Mouse (Mus musculus) Patski (cell line): ENCODE measurements around the gene Stx16. TPM values are rescaled to one million over a fixed set of nuclear protein-coding genes. Genes with fewer than 3 reads are reported as not detected.

ENCODE experiments used
- ATAC-seq: fragments of 100-300 bp; one replicate; pipeline ENCODE4 v1.8.0; 2021
- CTCF ChIA-PET: fragments of 350-600 bp; sonication (Branson Sonifier 250); formaldehyde crosslinking; loops from one replicate; lab custom pipeline; 2022; ENCODE audit warnings: inconsistent platforms; lab: Charles Lee
- POLR2A ChIA-PET: fragments of 350-600 bp; sonication (Branson Sonifier 250); formaldehyde crosslinking; loops from one replicate; lab custom pipeline; 2022; ENCODE audit warnings: antibody characterized with exemption, inconsistent platforms; lab: Charles Lee
- DNase-seq: peaks from one replicate; pipeline ENCODE4 v3.0.0-alpha.2; 2011; ENCODE audit warnings: low read depth, low spot score
- H3K27me3 ChIP-seq: fragments of 371-371 bp; one replicate; pipeline ENCODE4 v1.5.1; 2021
- CTCF ChIP-seq: fragments of 100-300 bp; IDR thresholded peaks from one replicate; pipeline ENCODE4 v1.5.1; 2021
- in situ Hi-C: fragments of 300-500 bp; cut with MboI; formaldehyde crosslinking; loops from 3 replicates; pipeline ENCODE4 v1.11.1; 2018; ENCODE audit warnings: low pct_unique_long_range_greater_than_20kb, mixed read lengths
- polyA plus RNA-seq: library from polyadenylated mRNA; unstranded; gene quantifications from one replicate; pipeline ENCODE4 v1.2.3, GENCODE M21; 2021

The Stx16 gene
- 42.4 TPM for polyA plus RNA-seq

GRCm38 (mm10) chr2:174075673-174076432 lies at the start of gene Stx16:
Gene Stx16, plus strand, starts transcription at chr2:174076308.
- POLR2A ChIA-PET = interaction anchor here (0.8 to 1.1 kb wide), 2 partner anchors 41 to 332 kb away, joined by 4 to 5 read pairs; no protein-coding TSS in a partner anchor
- TF ChIP-seq CTCF = peak; percentile 86
- in situ Hi-C loops = loop anchor here (5.0 to 25.0 kb wide), 3 partner anchors 206 to 386 kb away; partner anchors contain the start of genes Atp5e, Gnas, Prelid3b and Tubb1
- CTCF ChIA-PET = interaction anchor here (2.0 kb wide), 1 partner anchor 10 kb away, joined by 5 read pairs; no protein-coding TSS in a partner anchor
- DNase-seq (peak; percentile 75), ATAC-seq (peak; percentile 91)
- H3K27me3 ChIP-seq = no peaks in the 10 kb centered on the region

- TF ChIP-seq CTCF = no peak
- in situ Hi-C loops = no loop called here
- ChIA-PET CTCF (interaction anchor here (0.6 to 1.6 kb wide), 4 partner anchors 9 to 47 kb away, joined by 3 to 5 read pairs (median 3); no protein-coding TSS in a partner anchor), POLR2A (no interaction called here)
- no peak for ATAC-seq
- no peaks in the 10 kb centered on the region for H3K27me3 ChIP-seq
- DNase-seq = no peak
Observed at GRCm38 (mm10) chr2:174026406-174026805, 49.7 kb upstream of the Stx16 start.

DNA sequence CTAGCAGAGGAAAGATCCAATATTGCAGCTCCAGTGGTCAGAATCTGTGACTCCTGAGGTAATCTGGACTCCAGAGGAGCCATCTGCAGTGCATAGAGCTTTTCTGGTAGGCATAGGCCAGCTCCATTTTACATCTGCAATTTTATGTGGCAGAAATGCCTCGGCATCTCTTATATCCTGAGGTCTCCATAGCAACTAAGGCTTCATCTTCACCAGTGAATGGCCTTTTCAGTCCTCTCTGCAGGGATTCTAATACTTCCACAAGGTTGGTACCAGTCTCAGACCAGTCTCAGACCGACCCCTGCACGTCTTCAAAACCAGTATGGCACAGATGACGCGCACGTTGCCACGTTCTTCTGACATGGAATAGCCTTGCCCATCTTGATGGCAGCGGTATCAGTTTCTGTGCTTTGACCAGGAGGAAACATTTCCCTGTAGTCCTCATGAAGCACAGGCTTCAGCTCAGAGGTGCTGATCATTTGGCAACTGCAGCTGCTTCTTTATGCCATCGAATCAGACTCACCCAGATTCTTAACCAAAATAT lies 42.8 kb upstream of the Stx16 start:
- POLR2A ChIA-PET = interaction anchor here (1.4 kb wide), 1 partner anchor 12 kb away, joined by 3 read pairs; no protein-coding TSS in a partner anchor
- ATAC-seq = no peak
- CTCF ChIA-PET = no interaction called here
- TF ChIP-seq CTCF = no peak
- no peak for DNase-seq
- in situ Hi-C loops = no loop called here
- no peaks in the 10 kb centered on the region for H3K27me3 ChIP-seq

GRCm38 (mm10) chr2:174047656-174048055 lies 28.5 kb upstream of the Stx16 start:
- CTCF ChIA-PET = no interaction called here
- POLR2A ChIA-PET = no interaction called here
- in situ Hi-C loops = no loop called here
- ATAC-seq (no peak), DNase-seq (no peak)
- H3K27me3 ChIP-seq = peaks cover 5% of the 10 kb centered on the region
- TF ChIP-seq CTCF = no peak

DNA sequence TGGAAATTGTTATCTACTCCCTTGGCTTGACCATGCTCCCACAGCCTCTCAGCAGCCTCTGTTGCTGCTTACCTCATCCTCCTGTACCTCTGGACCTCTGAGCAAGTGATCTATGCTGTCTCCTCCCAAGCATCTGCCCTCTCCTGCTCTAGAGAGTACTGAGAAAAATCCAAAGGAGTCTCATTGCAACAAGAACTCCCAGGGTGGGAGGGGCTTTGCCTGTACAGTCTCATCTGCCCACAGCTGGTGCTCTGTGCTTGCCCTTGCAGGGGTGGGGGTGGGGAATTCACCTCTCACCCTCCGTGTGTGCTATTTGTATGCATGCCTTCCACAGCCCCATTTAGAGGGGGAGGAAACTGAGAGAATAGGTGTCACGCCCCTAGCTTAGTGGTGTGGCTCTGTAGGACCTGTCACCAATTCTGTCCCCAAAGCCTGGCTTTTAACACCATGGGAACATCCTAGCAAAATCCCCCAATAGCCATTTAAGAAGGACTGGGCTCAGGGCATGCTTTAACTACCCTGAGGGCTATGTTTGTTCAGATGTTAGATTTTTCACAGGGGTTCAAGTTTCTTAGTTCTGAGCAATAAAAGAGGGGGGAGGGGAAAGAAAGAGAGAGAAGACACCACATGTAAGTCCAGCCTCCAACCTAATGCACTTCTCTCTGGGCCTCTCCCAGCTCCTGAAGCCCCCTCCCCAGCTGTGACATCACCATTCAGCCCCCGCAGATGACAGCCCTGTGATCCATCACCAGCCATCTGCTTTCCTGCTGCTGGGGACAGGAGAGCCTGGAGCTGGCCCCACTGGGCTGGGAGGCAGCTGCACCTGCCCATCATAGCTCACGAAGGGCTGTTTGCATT lies 26.4 kb upstream of the Stx16 start:
- in situ Hi-C loops = no loop called here
- ChIA-PET POLR2A (no interaction called here), CTCF (no interaction called here)
- H3K27me3 ChIP-seq = no peaks in the 10 kb centered on the region
- DNase-seq (no peak), ATAC-seq (no peak)
- TF ChIP-seq CTCF = no peak

GRCm38 (mm10) chr2:174050339-174050685 lies 25.8 kb upstream of the Stx16 start:
- in situ Hi-C loops = no loop called here

GRCm38 (mm10) chr2:174051081-174051481 lies 25.0 kb upstream of the Stx16 start:
- TF ChIP-seq CTCF = no peak
- ATAC-seq (no peak), DNase-seq (no peak)
- POLR2A ChIA-PET = no interaction called here
- in situ Hi-C loops = no loop called here
- CTCF ChIA-PET = no interaction called here
- no peaks in the 10 kb centered on the region for H3K27me3 ChIP-seq

More at GRCm38 (mm10) chr2:174050339-174050685, 25.8 kb upstream of the Stx16 start:
- POLR2A ChIA-PET = no interaction called here
- ATAC-seq (no peak), DNase-seq (no peak)
- H3K27me3 ChIP-seq = no peaks in the 10 kb centered on the region
- CTCF ChIA-PET = no interaction called here
- TF ChIP-seq CTCF = no peak

DNA sequence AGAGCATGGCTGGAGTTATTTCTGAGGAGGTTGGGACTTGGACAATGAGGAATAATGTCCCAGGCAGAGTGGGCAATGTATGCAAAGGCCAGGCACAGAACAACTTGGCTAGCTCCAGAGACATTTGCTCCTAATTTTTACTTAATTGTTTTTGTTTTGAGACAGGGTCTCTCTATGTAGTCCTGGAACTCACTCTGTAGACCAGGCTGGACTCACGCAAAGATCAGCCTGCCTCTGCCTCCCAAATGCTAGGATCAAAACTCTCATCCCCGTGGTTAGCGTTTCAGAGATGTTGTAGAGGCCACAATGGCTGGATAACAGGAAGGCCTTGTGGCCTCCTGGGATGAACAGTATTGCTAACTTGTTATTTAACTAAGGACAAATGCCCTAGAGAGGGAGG lies 21.6 kb upstream of the Stx16 start:
- ATAC-seq = no peak
- in situ Hi-C loops = no loop called here
- no peaks in the 10 kb centered on the region for H3K27me3 ChIP-seq
- no peak for DNase-seq
- ChIA-PET POLR2A (no interaction called here), CTCF (no interaction called here)
- no peak for TF ChIP-seq CTCF

- CTCF ChIA-PET = interaction anchor here (1.1 to 1.2 kb wide), 2 partner anchors 10 to 13 kb away, joined by 3 read pairs; no protein-coding TSS in a partner anchor
- no peaks in the 10 kb centered on the region for H3K27me3 ChIP-seq
- TF ChIP-seq CTCF = no peak
- DNase-seq = no peak
- in situ Hi-C loops = no loop called here
- POLR2A ChIA-PET = no interaction called here
- ATAC-seq = no peak
Observed at GRCm38 (mm10) chr2:174057730-174058129, 18.4 kb upstream of the Stx16 start.

DNA sequence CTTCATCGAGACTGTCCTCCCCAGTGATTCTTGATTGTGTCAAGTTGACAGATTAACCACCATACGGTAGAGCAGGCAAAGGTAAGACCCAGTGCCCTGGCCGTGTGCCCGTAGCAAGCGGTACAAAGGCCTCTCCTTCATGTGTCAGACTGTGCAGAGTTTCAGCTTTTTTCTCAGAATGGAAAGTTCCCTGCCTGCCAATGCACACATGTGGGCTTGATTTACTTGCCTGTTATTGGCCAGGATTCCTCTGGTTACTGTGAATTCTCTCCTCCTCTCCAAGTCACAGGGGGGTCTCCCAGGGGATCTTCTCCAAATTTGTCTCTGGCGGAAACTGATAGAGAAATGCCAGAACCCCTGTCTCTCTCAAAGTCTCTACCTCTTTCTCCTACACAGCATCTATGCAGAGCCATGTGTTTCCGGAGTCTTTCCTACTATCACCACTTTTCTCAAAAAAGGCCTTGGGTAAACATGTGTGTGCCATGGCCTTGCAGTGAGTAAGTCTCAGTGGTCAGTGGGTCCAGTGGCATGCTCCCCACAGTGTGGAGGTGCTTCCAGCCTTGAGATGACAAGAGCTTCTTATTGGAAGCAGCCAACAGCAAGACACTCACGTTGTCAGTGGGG lies 17.7 kb upstream of the Stx16 start:
- in situ Hi-C loops = no loop called here
- ATAC-seq (no peak), DNase-seq (no peak)
- ChIA-PET POLR2A (no interaction called here), CTCF (no interaction called here)
- no peaks in the 10 kb centered on the region for H3K27me3 ChIP-seq
- TF ChIP-seq CTCF = no peak
